Comparison of ENCODE assay signal across 20 mouse cellular contexts in genomic region chr17:31265831-31266230, GRCm38 (mm10). TPM values are rescaled to one million over a fixed set of nuclear protein-coding genes. Genes with fewer than 3 reads are reported as not detected.
"Had no signal": no experiment of that assay in that cellular context is flagged by ENCODE, and none has a peak within 500 bp of the region (broad histone marks: within the 10 kb centered on the region; RNA-seq: fewer than 3 reads in every experiment).

No protein-coding gene starts in this region.

- H3K27ac ChIP-seq: limb, embryonic 12.5 days; limb, embryonic 15.5 days; liver, embryonic 15.5 days; macrophage; midbrain, embryonic 12.5 days; midbrain, embryonic 15.5 days; neural tube, embryonic 13.5 days; stomach, embryonic 15.5 days had no signal

- H3K36me3 ChIP-seq: limb, embryonic 12.5 days; limb, embryonic 15.5 days; liver, embryonic 15.5 days; midbrain, embryonic 12.5 days; midbrain, embryonic 15.5 days; neural tube, embryonic 13.5 days; stomach, embryonic 15.5 days had no signal

- H3K4me3 ChIP-seq: limb, embryonic 12.5 days; limb, embryonic 15.5 days; liver, embryonic 15.5 days; midbrain, embryonic 12.5 days; midbrain, embryonic 15.5 days; myocyte; neural tube, embryonic 13.5 days; stomach, embryonic 15.5 days had no signal

- H3K4me1 ChIP-seq: midbrain, embryonic 15.5 days; neural tube, embryonic 13.5 days; stomach, embryonic 15.5 days had no signal

- ATAC-seq: midbrain, embryonic 15.5 days had no signal

- DNase-seq: kidney, adult 9 months; kidney, postnatal 14 days; kidney, postnatal 4 days; left cerebral cortex, postnatal 4 days; lung, adult 2 months; retina, postnatal 1 day; right cerebral cortex, postnatal 25 days; thymus, adult 18-20 months had no signal

- H3K9me3 ChIP-seq: limb, embryonic 12.5 days; limb, embryonic 15.5 days; liver, embryonic 15.5 days; midbrain, embryonic 15.5 days; neural tube, embryonic 13.5 days; stomach, embryonic 15.5 days had no signal

- H3K27me3 ChIP-seq: limb, embryonic 12.5 days; limb, embryonic 15.5 days; liver, embryonic 15.5 days; midbrain, embryonic 12.5 days; midbrain, embryonic 15.5 days; neural tube, embryonic 13.5 days; stomach, embryonic 15.5 days had no signal

RNA-seq across cellular contexts. Expression of gene Rsph1, which starts 11.4 kb away (rescaled TPM):
- total RNA-seq: monocyte, adult 5-6 weeks had no signal

RNA-seq across cellular contexts. Expression of gene Ubash3a, which starts 58.2 kb away (rescaled TPM):
- total RNA-seq: left cerebral cortex, adult 8-10 months; left cerebral cortex, postnatal 14 days; left cerebral cortex, postnatal 4 days had no signal
- polyA plus RNA-seq: midbrain, embryonic 15.5 days; myocyte; neural tube, embryonic 13.5 days had no signal
